Mouse (Mus musculus): Measurements from ENCODE around the gene Rai1. TPM values are rescaled to one million over a fixed set of nuclear protein-coding genes. Genes with fewer than 3 reads are reported as not detected.
A peak's percentile ranks its signal among the peaks of the same experiment; 100 is the strongest.

Gene Rai1
- total and polyA plus RNA-seq, 3 experiments, result 6.6 to 22.6 (median 15.4) TPM

DNA sequence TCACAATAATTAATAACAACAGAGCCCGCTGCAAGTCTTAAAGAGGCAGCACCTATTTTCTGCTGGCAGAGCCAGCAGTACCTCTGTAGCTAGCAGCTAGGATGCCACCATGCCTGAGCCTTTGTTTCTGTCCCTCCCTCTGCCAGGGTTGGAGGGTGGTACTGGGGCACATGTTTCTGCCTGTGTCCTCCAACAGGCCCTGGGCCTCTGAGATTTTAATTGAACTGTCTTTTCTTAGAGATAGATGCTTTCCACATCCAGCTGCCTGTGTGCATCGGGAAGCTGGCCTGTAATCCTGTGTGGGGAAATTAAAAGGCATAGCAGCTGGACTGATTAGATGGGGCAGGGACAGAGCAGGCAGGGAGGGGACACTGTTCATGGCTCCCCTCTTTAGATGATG lies 77.9 kb downstream of the Rai1 start:
- TF ChIP-seq USF1 (IDR thresholded peaks at IDR 0.05; ENCODE audit: low read depth, low read length) (no peak), ZKSCAN1 (IDR thresholded peaks at IDR 0.05; ENCODE audit: borderline replicate concordance, low read depth, low read length) (no peak), JUN (IDR thresholded peaks at IDR 0.05; ENCODE audit: insufficient read depth, low read depth, low read length) (no peak)
- peaks cover 22 to 46% of the 10 kb centered on the region in 2 experiments for H3K36me3 ChIP-seq (replicated peaks in 1 of 2; ENCODE audit: control insufficient read depth in 1 of 2, insufficient read depth in 1 of 2, low read length in 1 of 2)
- no peak for DNase-seq (ENCODE audit: extremely low read depth)
- H3K9me3 ChIP-seq (replicated peaks; ENCODE audit: low read length), result no peaks in the 10 kb centered on the region
- no peaks in the 10 kb centered on the region for H3K27me3 ChIP-seq (replicated peaks)
- H3K27ac ChIP-seq (ENCODE audit: insufficient read depth, low read depth), result no peak overlapping the region
- H3K4me1 ChIP-seq (ENCODE audit: control insufficient read depth in 1 of 2, insufficient read depth in 2 of 2), result peaks cover 24 to 46% of the 10 kb centered on the region in 2 experiments
- dilution Hi-C loops (cut with MboI; ENCODE audit: extremely low pct_ligation_motif_present, extremely low pct_unique_long_range_greater_than_20kb, low sequenced_read_pairs) (no loop called here), in situ Hi-C loops (cut with MboI; ENCODE audit: low pct_ligation_motif_present, low pct_unique_long_range_greater_than_20kb, low sequenced_read_pairs) (loop anchor here (5.0 kb wide), 1 partner anchor 55 kb away; no protein-coding TSS in a partner anchor)
- no peak overlapping the region for H3K4me3 ChIP-seq (replicated peaks in 1 of 3; ENCODE audit: low read depth in 2 of 3, low read length in 2 of 3, poor library complexity in 1 of 3)
- no peaks in the 10 kb centered on the region for H3K79me2 ChIP-seq (replicated peaks; ENCODE audit: control insufficient read depth, extremely low read depth, insufficient read depth, poor library complexity, severe bottlenecking)
- no peak overlapping the region for H3K4me2 ChIP-seq (ENCODE audit: insufficient read depth, low read depth, poor library complexity, severe bottlenecking)
- no peak overlapping the region for H3K9ac ChIP-seq (ENCODE audit: insufficient read depth, low read depth)

DNA sequence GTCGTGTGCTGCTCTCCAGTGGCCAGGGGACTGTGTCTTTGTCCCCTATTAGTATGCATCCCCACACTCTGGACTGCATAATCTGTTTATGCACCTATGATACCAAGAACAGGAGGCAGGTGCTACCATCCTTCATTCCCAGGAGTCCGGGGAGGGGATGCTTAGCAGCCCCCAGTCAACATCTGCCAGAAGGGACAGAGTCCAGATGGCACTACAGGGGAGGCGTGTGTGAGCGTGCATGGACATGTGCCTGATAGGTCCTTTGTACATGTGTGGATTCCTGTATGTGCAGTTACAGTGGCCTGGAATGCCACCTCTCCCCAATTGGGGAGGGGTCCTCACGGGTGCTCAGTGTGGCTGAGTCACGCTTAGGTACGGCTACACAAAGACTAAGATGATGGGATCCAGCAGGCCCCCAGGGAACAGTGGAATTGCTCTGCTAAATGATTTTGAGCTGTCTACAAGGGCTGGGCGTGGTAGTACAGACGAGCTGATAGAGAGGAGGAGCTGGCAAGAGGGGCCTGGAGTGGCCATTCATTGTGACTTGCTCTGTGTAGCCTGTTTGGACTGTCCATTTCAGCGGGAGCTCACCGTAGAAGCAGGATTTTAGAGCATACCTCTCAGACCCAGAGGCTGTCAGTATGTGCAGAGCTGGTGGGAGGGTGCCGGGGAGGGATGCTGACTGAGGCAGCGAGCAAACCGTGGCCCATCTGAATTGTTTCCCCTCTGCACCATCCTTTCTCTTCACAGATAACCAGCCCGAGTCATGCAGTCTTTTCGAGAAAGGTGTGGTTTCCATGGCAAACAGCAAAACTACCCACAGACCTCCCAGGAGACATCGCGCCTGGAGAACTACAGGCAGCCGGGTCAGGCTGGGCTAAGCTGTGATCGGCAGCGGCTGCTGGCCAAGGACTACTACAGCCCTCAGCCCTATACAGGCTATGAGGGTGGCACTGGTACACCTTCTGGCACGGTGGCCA lies 79.8 kb downstream of the Rai1 start:
- Histone ChIP-seq H3K9me3 (replicated peaks; ENCODE audit: low read length) (no peaks in the 10 kb centered on the region), H3K4me3 (replicated peaks in 1 of 3; ENCODE audit: low read depth in 2 of 3, low read length in 2 of 3, poor library complexity in 1 of 3) (no peak overlapping the region), H3K79me2 (replicated peaks; ENCODE audit: control insufficient read depth, extremely low read depth, insufficient read depth, poor library complexity, severe bottlenecking) (no peaks in the 10 kb centered on the region), H3K27ac (ENCODE audit: insufficient read depth, low read depth) (no peak overlapping the region), H3K4me2 (ENCODE audit: insufficient read depth, low read depth, poor library complexity, severe bottlenecking) (no peak overlapping the region), H3K4me1 (ENCODE audit: control insufficient read depth in 1 of 2, insufficient read depth in 2 of 2) (peaks cover 34 to 65% of the 10 kb centered on the region in 2 experiments), H3K27me3 (replicated peaks) (no peaks in the 10 kb centered on the region), H3K9ac (ENCODE audit: insufficient read depth, low read depth) (no peak overlapping the region), H3K36me3 (replicated peaks in 1 of 2; ENCODE audit: control insufficient read depth in 1 of 2, insufficient read depth in 1 of 2, low read length in 1 of 2) (peaks cover 33 to 46% of the 10 kb centered on the region in 2 experiments)
- peak; percentile 92 for DNase-seq (ENCODE audit: extremely low read depth)
- in situ Hi-C loops (cut with MboI; ENCODE audit: low pct_ligation_motif_present, low pct_unique_long_range_greater_than_20kb, low sequenced_read_pairs), result loop anchor here (5.0 kb wide), 2 partner anchors 57 to 77 kb away; partner anchors contain the start of gene Rai1
- dilution Hi-C loops (cut with MboI; ENCODE audit: extremely low pct_ligation_motif_present, extremely low pct_unique_long_range_greater_than_20kb, low sequenced_read_pairs), result no loop called here
- peak; percentile 16; the same call in 1 of the 2 replicates for TF ChIP-seq SIN3A (IDR thresholded peaks at IDR 0.05; ENCODE audit: low read length)
- TF ChIP-seq EP300 (IDR thresholded peaks at IDR 0.05; ENCODE audit: low read length), result no peak

DNA sequence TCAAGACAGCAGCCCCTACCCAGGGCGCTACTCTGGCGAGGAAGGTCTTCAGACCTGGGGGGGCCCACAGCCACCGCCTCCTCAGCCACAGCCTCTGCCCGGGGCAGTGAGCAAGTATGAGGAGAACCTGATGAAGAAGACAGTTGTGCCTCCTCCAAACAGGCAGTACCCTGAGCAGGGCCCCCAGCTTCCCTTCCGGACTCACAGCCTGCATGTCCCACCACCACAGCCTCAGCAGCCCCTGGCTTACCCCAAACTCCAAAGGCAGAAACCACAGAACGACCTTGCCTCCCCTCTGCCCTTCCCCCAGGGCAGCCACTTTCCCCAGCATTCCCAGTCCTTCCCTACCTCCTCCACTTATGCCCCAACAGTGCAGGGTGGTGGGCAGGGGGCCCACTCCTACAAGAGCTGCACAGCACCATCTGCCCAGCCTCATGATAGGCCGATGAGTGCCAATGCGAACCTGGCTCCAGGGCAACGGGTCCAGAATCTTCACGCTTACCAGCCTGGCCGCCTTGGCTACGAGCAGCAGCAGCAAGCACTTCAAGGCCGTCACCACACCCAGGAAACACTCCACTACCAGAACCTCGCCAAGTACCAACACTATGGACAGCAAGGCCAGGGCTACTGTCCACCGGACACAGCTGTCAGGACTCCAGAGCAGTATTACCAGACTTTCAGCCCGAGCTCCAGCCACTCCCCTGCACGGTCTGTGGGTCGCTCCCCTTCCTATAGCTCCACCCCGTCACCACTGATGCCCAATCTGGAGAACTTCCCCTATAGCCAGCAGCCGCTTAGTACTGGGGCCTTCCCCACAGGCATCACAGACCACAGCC lies 80.8 kb downstream of the Rai1 start:
- Histone ChIP-seq H3K79me2 (replicated peaks; ENCODE audit: control insufficient read depth, extremely low read depth, insufficient read depth, poor library complexity, severe bottlenecking) (no peaks in the 10 kb centered on the region), H3K27ac (ENCODE audit: insufficient read depth, low read depth) (no peak overlapping the region), H3K4me2 (ENCODE audit: insufficient read depth, low read depth, poor library complexity, severe bottlenecking) (no peak overlapping the region), H3K4me3 (replicated peaks in 1 of 3; ENCODE audit: low read depth in 2 of 3, low read length in 2 of 3, poor library complexity in 1 of 3) (no peak overlapping the region), H3K36me3 (replicated peaks in 1 of 2; ENCODE audit: control insufficient read depth in 1 of 2, insufficient read depth in 1 of 2, low read length in 1 of 2) (peaks cover 33 to 46% of the 10 kb centered on the region in 2 experiments), H3K4me1 (ENCODE audit: control insufficient read depth in 1 of 2, insufficient read depth in 2 of 2) (peaks cover 42 to 75% of the 10 kb centered on the region in 2 experiments), H3K27me3 (replicated peaks) (no peaks in the 10 kb centered on the region), H3K9me3 (replicated peaks; ENCODE audit: low read length) (no peaks in the 10 kb centered on the region), H3K9ac (ENCODE audit: insufficient read depth, low read depth) (no peak overlapping the region)
- no peak for TF ChIP-seq RAD21 (IDR thresholded peaks at IDR 0.05; ENCODE audit: low read depth, low read length)
- TF ChIP-seq CHD1 (IDR thresholded peaks at IDR 0.05; ENCODE audit: low read depth, low read length), result no peak
- TF ChIP-seq ZNF384 (IDR thresholded peaks at IDR 0.05; ENCODE audit: low read depth, low read length), result no peak
- no peak for TF ChIP-seq CTCF (conservative IDR thresholded peaks at IDR 0.05 in 1 of 2, IDR thresholded peaks at IDR 0.05 in 1 of 2; ENCODE audit: low read depth in 2 of 2, low read length in 2 of 2)
- TF ChIP-seq HCFC1 (IDR thresholded peaks at IDR 0.05; ENCODE audit: low read depth, low read length), result no peak
- TF ChIP-seq ZMIZ1 (IDR thresholded peaks at IDR 0.05; ENCODE audit: low read depth, low read length), result no peak
- TF ChIP-seq ETS1 (conservative IDR thresholded peaks at IDR 0.05; ENCODE audit: low read depth, low read length), result no peak
- in situ Hi-C loops (cut with MboI; ENCODE audit: low pct_ligation_motif_present, low pct_unique_long_range_greater_than_20kb, low sequenced_read_pairs), result loop anchor here (5.0 kb wide), 1 partner anchor 78 kb away; the partner anchor contains the start of gene Rai1
- dilution Hi-C loops (cut with MboI; ENCODE audit: extremely low pct_ligation_motif_present, extremely low pct_unique_long_range_greater_than_20kb, low sequenced_read_pairs), result no loop called here
- peak; percentile 83 for DNase-seq (ENCODE audit: extremely low read depth)

Measured in CH12.LX (cell line).